Mouse (Mus musculus): ENCODE data around the gene Gm20388.

GRCm38 (mm10) chr8:123317781-123318466 is 3407.3 kb downstream of the Gm20388 start:
- TF ChIP-seq CTCF (IDR thresholded peaks at IDR 0.05; ENCODE audit: borderline replicate concordance, insufficient read depth, low read depth, low read length), result no peak
- no peak for TF ChIP-seq POLR2A (IDR thresholded peaks at IDR 0.05; ENCODE audit: borderline replicate concordance, insufficient read depth, low read length)
